Mouse (Mus musculus) right cerebral cortex, postnatal 4 days (tissue): ENCODE data around the gene Helz.
"Not testable (repeated sequence)": the region's sequence is repeated elsewhere in the genome, so short reads cannot be mapped to it uniquely, and the experiment has no call there.

Experiments
- DNase-seq: peaks from one replicate; pipeline ENCODE4 v3.0.0-alpha.2; 2022

Gene Helz

DNA sequence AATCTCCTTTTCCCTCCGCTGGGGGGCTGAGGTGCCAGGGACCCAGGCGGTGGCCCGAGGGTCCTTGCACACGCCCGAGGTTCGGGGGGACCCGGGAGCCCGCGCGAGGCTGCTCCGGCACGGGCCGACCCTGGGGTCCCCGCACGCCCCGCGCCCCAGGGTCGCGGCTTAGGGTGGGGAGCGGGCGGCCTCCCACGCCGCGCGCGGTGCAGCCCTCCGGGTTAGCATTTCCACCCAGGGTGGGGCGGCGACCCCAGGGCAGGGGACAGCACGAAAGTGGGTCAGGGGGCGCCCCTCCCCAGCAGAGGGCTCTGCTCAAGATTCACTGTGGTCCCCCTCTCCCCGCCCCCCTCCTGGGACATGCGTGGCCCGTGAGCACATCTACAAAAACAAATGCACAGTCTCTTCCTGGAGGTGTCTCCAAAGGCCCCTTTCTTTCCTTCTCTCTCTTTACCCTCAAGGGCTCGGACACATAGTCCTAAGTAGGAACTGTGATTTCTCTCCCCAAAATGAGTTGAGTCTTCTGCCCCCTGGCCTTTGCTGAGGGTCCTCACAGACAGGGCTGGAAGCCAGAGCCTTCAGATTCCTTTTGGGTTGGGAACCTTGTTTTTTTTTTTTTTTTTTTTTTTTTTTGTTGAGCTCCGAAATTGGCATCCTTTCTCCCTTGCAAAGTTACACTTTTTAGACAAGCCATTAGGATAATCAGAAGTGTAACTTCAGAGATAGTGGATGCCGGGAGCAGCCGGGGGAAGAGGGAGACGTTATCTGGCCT lies 660 bp downstream of the Helz start:
- DNase-seq: peak; percentile 40

DNA sequence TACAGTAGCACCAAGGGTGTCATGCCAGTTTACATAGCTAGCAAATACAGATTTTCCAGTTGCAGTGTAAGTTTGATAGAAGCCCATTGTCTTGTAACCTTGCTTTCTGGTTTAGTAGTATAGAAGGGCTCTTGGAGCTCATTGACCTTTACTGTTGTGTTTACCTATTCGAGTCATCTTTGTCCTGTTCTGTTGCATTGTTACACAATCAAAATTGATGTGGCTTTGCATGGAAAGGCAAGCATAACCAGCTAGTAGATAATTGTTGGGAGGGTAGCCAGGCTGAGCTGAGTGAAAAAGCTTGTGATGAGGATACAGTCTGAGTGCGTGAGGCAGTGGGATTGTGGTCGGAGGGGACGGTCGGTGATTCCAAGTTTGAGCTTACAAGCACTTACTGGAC lies 12.1 kb downstream of the Helz start:
- no peak for DNase-seq

DNA sequence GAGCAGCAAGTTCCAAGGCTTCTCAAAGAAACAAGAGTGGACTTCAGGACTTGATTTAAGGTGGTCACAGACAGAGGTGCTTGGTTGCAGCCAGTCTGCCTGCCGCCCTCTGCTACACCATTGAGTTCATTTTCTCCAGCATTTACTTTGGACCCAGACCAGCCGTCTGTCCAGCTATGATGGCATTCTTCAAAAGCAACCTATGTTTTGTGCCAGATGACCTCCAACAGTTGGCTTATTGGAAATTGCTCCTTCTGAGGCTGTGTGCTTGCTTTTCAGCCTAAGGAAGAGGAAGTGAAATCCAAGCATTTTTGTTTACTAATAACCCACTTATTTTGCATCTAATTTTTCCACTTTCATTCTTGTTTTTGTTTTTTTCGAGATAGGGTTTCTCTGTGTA lies 19.7 kb downstream of the Helz start:
- no peak for DNase-seq

DNA sequence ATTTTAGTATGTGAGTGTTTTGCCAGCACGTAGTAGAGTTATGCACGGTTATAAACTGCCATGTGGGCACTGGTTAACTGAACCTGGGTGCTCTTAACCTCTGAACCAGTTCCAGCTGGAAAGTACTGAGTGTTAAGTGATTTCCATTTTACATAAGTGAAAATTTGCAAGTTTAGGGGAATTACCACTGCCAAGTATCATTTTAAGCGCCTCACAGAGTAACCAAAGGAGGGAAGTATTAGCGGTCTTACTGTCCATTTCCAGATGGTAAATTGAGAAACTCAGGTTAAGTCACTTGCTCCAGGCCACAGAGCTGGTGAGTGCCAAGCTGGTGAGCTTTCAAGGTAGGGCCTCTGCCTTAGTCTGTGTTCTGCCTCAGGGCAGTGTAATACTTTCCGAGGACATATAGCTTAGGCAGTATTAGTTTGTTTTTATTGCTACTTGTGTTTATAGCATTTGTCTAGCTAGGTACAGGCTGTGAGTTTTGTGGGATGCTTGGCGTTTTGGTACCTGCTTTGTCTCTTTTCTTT lies 20.8 kb downstream of the Helz start:
- DNase-seq: no peak

DNA sequence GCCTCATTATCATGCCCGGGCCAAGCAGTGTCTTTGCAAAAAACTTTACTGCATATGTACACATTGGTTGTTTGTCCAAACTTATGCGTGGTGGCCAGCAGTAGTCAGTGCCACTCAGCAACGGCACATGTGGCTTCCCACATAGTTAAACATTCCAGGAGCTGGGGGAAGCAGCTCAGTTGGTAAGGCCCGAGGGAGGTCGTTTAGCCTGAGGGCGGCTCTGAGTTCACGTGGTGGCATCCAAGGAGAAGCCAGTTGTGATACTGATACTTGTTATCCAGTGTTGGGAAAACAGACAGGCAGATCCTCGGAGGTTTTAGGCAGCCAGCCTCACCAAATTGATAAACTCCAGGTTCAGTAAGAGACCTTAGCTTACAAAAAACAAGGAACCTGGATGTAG lies 23.2 kb downstream of the Helz start:
- DNase-seq: not testable (repeated sequence)

DNA sequence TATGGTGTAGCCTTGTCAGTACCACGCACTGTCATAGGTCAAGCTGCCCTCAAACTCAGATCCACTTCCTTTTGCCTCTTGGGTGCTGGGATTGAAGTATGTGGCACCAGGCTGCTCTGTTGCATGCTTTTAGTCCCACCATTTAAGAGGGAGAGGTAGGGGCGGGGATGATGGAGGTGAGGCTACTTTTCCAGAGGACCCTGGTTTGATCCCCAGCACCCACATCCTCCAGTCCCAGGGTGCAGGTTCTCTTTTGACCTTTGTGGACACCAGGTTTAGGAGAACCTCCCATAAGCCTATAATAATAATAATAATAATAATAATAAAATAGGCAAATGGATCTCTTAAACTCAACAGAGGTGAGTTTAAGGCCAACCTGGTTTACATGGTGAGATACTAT lies 23.6 kb downstream of the Helz start:
- no peak for DNase-seq

DNA sequence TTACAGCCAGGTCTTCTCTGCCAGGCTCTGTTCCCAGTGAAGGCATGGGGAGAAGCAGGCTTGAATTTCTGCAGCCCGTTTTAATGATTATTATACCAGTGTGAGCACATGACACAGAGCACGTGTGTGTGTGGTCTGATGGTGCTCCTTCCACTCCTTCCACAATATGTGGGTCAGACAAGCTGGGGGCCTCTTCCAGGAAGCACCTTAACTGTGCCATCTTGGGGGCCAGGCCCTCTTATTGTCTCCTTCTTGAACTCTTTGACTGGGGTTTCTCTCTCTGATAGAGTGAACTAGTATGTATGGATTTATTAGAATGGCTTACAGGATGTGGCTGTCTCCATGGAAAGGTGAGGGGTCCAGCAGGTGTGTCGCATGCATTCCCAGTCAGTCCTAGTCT lies 24.8 kb downstream of the Helz start:
- DNase-seq: no peak

DNA sequence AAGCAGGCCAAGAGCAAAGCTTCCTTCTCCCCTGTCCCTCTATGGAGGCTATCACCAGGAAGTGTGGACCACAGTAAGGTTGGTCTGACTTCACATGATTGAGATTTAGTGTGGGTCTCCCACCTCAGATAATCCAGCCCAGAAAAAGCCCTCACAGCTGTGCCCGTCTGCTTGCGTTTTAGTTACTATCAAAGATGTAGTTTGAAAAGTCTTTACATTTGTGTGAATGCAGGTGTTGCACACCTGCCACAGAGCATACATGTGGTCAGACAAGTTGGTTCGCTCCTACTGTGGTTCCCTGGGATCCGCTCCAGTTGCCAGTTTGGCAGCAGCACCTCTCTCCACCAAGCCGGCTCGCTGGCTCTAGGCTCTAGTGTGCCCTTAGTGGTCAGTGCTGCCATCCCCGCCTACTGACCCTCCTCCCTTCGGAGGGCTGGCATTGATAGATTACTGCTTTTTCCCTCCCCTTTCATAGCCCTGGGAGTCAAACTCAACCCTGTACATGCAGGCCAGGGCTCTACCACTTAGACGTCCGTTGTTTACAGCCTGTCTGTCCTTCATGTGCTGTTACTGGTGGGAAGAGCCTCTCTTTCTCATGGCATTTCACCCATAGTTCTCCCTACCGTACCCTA lies 25.4 kb downstream of the Helz start:
- DNase-seq: no peak

DNA sequence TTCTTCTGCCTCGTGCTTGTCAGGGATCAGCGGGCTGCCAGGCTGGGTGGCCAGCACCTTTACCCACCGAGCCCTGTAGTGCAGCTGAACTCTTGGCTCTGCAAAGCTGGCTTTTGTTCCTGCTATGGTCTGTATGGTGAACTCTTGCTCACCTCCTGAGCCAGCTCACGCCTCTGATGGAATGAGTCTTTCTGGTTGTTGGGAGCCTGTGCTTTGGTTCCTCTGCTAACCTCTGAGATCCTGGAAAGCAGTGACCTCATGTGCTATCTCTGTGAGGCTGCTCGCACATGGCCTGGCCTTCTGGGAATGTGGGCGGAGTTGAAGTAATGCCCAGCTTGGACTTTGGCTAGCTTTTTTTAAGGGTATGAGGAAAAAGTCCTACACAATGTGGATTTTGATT lies 26.1 kb downstream of the Helz start:
- DNase-seq: no peak

DNA sequence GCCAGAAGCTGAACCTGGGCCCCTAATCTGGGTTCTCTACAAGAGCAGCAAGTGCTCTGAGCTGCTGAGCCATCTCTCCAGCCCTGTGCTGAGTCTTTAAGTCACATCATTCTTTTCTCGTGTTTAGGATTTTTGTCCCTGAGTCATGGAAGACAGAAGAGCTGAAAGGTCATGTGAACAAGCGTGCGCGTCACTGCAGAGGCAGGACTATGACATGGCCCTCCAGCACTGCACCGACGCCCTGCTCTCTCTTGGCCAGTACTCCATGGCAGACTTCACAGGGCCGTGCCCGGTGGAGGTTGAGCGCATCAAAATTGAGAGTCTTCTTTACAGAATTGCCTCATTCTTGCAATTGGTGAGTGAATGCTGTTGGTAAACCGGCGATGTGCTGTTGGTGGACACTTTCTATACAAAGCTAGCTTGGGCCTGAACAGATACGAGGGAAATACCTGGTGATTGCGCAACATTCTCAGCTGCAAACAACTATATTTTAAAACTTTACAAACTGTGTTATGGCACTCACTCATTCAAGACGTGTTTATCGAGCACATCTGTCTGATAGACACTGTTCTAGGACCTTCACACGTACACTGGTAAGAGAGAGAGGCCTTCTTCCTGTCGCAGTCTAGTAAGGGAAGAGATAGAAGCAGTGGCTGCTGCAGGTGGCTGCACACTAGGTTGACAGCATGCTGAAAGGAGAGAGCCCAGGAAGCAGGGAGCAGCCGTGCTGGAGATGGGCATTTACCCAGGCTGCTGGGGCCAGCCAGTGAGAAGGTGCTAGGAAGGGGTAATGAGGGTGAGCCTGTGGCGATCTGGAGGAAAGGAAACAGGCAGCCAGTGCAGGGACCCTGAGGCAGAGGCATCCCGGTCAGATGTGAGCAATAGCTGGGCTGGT lies 27.3 kb downstream of the Helz start:
- DNase-seq: no peak

DNA sequence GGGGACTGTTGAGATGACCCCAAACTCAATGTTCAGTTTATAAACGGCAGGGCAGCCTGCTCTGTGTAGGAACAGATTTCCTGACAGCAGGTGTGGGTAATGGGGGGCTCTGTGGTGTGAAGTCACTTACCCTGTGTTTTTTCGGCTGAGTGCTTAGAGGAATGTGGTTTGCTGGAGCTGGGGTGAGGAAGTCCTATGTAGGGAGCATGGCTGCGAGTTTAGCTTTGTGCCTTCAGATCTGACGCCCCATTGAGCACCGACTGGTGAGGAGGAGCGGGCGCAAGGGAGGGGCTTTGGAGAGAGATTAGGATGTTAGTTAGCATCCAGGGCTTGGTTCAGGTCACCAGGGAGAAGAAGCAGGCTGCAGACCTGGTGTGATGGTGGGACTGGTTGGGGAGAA lies 28.5 kb downstream of the Helz start:
- DNase-seq: no peak

DNA sequence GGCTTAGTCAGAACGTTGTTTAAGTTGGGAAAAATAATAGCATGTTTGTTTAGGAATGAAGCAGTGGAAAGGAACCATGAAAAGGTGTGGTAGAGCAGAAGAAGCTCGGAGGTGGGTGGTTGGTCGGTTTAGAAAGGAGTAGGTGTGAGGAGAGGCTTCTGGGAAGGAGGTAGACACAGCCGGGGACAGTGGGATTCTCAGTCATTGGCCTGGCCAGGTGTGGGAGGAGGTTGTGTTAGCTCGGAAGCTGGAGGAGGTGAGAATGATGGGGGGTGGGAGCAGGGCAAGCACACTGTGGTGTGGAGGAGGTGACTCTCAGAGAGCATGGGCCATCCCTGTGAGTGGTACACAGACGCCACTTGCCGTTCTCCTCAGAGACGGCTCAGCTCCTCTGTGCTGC lies 29.7 kb downstream of the Helz start:
- DNase-seq: no peak

DNA sequence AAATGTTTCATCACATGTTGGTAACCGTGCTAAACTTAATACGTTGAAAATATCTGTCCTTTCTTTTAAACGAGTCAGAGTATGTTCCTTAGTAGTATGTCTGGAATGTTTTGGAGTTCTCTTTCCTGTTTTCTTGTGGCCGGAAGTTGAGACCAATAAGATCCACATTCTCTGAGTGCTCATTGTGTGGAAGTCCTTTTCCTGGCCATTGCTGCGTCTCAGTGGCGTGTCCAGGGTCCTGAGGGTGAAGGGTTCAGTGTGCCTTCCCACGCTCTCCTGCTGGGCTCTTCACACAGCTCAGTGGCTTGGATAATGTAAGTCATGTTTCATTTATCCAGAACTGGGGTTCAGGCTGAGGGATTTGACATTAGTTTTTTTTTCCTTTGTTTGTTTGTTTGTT lies 30.5 kb downstream of the Helz start:
- no peak for DNase-seq

DNA sequence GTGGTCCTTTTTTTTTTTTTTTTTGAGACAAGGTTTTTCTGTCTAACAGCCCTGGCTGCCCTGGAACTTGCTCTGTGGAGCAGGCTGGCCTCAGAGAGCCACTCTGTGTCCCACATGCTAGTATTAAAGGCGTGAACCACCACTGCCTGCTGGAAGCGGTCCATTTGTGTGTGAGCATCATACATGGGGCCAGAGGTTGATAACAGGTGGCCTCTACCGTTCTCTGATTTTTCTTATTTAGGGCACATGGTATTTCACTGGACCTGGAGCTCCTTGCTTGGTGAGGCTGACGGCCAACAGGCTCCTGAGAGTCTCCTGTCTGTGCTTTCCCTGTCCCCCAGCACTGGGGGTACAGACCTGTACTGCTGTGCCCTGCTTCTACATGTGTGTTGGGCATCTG lies 33.1 kb downstream of the Helz start:
- no peak for DNase-seq

DNA sequence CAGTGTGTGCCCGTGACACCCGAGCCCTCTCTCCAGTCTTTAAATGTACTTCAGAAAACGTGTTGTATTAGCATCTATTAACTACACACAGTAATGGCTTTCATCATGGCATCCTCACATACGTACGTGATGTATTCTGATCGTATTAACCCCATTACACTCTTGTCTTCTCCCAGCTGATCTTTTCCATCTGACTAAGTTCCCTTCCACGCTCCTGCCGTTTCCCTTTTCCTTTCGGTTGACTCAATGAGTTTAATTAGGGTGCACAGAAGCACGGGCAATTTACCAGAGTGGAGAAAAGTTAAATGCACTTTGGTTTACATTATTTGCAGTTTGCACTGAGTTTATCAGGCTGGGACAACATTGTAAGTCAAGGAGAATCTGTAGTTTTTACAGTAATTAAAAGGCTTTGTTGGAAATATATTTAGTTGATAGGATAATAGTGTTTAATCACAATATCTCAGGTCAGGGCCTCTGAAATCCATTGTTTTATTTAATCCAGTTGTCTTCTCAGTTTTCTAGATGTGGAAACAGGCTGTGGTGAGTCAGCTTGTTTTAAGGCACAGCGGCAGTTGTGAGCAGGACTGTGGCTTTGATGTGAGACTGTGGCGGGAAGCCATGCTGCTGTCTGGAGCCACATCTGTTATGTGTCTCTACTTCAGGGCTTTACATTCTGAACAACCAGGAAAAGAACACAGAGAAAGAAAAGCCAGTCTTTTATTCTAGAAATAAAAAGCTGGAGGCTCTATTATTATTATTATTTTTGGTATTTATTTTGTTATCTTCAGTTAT lies 37.1 kb downstream of the Helz start:
- DNase-seq: no peak

DNA sequence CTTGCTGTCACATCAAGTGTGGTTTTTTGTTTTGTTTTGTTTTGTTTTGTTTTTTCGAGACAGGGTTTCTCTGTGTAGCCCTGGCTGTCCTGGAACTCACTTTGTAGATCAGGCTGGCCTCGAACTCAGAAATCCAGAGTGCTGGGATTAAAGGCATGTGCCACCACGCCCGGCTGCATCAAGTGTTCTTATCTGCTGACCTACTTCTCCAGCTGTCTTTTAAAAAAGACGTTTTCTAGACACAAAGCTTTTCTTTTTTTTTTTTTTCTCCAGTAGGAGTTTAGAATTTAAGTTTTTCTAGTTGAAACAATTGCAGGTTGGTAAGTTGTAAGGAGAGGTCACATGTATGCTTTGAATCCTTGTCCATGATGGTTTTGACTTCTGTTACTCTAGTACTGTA lies 38.4 kb downstream of the Helz start:
- DNase-seq: not testable (repeated sequence)

DNA sequence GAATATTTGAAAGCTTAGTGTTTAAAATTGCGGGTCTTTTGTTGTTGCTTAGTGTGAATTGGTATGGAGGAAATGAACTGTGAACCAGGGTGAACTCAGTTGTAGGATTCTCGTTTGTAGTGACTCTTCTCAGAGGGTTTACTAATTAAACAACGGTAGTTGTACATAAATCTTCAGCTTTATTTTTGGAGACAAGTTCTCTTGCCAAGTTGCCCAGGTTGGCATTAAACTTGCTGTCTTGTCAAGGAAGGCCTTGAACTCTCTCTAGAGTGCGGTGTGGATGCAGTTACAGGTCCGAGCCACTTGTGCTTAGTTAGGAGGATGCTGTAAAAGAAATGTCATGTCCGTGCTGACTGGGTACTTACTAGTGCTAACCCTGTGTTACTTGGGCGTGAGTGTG lies 39.4 kb downstream of the Helz start:
- no peak for DNase-seq

DNA sequence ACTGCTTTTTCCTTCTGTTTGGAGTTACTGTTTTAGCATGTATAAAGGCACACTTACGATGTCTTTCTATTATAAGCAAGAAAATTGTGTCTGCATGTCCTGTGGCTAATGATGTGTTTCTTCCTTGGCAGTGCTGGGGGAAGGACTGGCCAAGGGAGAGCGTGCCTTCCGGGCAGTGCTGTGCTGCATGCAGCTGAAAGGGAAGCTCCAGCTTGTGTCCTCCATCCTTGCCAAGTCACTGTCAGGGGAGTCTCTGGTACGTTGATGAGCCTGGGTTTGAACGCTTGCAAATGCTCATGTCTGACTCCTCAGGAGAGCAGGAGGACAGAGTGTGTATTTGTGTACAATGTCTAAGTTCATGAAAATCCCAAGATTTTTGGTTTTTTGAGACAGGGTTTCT lies 44.8 kb downstream of the Helz start:
- no peak for DNase-seq

DNA sequence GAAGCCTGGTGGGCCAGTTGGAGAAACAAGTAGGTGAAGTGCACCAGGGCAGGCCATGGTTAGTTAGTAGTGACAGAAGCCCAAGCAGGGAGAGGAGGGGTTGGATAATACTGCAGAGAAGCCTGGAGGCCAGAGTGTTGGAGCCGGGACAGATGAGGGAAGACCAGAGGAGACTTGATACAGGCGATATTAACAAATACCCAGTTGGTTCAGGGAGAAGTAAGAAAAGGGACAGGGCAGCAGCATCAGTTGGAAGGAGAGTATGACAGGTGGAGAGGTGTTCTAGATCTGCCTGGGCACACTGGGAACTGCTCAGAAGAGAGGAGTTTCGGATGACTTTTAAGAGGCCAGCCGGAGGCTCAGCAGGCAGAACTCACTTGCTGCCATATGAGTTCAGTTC lies 49.7 kb downstream of the Helz start:
- no peak for DNase-seq

DNA sequence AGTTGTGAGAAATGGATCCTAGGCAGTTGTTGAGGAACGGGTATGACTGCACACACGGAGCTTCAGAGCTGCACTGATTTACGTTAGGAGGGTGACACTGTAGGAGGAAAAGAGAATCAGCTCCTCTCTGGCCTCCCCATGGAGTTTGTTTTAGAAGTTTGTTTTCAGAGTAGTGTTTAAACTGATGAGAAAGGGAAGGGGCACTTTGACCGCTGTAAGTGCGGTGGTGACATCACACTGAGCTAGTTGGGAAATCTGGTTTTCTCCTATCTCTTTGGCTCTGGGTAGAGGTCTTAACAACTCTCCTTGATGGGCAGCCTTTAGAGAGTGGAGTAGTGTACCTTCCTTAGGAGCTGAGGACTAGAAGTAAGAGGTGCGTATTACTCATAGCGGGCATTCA lies 58.0 kb downstream of the Helz start:
- DNase-seq: no peak

DNA sequence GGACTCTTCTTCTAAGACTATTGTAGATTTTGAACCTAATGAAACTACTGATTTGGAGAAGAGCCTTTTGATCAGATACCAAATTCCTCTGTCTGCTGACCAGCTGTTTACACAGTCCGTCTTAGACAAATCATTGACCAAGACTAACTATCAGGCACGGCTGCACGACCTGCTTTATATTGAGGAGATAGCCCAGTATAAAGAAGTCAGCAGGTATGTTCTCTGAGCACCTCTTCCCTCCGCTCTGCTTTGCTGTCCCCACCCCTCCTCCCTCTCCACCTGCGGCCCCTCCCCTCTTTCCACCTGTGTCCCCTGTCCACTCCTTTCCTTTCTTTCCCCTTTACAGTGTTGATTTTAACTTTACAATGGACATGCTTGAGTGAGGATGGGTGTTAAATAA lies 66.2 kb downstream of the Helz start:
- DNase-seq: no peak

DNA sequence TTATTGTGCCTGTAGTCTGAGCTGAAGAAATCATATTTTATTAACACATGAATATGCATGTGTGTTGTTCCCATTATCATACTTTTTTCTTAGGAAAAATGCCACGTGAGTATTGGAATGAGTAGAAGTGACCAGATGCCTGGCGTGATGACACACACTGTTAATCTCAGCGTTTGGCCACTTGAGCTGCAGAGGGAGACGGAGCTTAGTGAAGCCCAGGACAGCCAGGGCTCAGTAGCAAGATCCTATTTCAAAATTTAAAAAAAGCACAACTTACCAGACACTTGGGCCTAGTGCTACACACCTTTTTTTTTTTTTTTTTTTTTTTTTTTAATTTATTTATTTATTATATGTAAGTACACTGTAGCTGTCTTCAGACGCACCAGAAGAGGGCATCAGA lies 68.0 kb downstream of the Helz start:
- DNase-seq: no peak

DNA sequence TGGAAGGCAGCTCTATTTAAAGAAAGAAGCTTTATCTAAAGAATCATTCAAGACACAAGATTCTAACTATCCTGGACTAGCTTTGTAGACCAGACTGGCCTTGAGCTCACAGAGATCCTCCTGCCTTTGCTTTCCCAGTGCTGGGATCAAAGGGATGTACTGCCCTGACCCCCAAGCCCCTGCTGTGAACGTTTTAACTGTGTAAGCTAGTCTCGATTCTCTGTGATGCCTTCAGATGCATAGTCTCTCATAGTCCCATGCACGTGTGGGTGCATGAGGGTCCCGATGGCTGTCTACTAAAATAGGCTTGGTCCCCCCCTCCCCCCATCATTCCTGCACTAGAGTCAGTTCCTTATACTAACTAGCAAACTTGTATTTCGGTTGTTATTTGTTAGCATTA lies 70.2 kb downstream of the Helz start:
- no peak for DNase-seq
